Mouse (Mus musculus): ENCODE data around the gene Kif22.
"Not testable (repeated sequence)": the region's sequence is repeated elsewhere in the genome, so short reads cannot be mapped to it uniquely, and the experiment has no call there.

The Kif22 gene

DNA sequence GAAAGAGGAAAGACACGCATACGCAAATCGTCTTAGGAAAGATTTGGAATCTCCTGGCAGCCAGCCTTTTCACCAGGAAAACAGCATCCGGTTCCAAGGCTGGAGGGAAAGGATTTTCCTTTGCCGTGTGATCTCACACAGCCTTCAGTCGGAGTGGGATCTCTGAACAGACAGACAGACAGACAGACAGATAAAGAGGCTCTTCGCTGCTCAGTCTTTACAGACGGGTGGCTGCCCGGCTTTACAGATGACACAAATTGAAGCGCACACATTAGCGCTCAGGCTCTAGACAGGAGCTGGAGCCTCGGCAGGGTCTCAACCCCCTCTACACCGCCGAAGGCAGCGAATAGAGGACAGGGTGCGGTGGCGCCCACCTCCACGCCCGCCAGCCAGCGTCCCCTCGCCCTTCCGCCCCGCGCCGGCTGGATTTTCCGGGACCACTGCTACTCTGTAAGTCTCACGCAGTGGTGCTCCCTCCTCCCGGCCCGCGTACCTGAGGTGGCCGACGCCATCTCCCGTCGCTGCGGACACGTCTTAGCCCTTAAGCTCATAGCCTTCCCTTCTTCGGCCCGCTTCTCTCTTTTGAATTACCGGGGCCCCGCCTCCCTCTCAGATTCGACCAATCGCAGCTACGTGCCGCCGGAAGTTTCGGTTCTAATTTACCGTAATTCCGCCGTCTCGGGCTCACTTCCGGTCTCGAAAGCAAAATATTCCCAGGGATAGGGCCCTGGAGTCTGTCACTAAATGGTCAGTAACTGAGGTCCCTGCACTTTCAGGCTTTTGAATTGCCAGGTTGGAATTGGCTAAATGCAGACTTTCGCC lies at the start of gene Kif22:
Gene Kif22 (minus strand): TSS at position 621 of the 822 bp plus-strand sequence.
- peak; percentile 76 to 87 for DNase-seq

DNA sequence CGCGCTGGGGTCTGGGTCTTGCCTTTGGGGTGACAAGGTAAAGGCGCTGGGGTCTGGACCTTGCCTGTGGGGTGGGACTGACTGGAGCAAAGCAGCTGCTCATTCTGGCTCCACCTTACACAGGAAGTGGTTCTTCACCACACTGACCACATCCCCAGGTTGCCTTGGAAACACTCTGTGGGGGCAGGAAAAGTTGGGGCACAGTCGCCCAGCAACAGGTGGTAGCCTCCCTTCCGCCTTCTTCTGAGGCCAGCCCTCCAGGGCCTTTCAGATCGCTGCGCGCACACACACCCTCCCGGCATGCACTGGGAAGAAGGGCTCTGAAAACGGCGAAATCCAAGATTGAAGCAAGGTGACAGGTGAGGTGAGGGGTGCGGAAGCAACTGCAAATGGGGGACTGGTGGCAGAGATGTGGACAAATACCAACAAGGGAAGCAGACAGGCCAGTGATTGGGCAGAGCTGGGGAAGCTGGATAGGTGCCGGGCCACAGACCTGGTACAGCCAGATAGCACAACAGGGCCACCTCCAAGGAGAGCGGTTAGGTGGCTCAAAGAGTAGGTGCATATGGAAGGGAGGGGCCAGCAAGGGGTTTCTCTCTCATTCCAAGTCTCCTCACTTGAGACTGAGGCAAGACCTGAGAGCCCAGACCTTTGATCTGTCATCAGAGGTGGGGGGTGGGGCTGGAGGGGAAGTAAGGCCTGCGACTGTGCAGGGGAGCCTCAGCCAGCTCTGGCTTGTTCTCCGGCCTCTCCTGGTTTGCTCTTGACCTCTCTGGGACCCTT lies 49.0 kb upstream of the Kif22 start, which contains the start of gene AI467606:
Gene AI467606 (plus strand): TSS at position 246 of the 783 bp plus-strand sequence.
- peak; percentile 83 to 92 for DNase-seq

DNA sequence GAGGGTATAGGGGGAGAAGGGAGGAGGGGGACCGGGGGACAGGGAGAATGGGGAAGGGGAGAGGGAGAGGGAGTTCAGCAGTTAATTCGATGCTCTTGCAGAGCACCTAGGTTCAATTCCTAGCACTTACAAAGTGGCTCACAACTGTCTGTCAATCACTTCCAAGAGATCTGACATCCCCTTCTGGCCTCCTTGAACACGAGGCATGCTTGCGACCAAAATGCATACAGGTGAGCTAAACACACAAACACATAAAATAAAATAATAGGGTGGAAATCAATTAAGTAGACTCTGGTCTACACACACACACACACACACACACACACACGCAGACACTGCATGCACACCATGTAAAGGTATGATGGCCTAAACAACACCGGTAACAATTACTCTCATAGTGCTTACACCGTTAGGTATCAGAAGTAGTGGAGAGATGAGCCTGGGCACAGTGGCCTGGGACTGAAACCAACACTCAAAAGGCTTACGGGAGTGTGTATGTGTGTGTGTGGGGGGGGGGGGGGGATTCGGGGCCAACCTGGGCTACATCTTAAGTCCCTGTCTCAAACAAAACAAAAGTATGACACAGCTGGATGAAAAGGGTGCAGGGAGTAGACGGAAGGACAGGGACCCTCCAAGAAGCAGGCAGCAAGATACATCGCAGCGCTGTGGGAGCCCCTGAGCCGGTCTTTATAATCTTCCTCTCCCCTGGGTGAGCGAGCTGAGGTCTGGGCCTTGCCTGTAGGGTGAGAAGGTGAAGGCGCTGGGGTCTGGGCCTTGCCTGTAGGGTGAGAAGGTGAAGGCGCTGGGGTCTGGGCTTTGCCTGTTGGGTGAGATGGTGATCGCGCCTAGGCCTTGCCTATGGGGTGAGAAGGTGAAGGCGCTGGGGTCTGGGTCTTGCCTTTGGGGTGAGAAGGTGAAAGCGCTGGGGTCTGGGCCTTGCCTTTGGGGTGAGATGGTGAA lies 48.2 kb upstream of the Kif22 start:
- no peak for DNase-seq

DNA sequence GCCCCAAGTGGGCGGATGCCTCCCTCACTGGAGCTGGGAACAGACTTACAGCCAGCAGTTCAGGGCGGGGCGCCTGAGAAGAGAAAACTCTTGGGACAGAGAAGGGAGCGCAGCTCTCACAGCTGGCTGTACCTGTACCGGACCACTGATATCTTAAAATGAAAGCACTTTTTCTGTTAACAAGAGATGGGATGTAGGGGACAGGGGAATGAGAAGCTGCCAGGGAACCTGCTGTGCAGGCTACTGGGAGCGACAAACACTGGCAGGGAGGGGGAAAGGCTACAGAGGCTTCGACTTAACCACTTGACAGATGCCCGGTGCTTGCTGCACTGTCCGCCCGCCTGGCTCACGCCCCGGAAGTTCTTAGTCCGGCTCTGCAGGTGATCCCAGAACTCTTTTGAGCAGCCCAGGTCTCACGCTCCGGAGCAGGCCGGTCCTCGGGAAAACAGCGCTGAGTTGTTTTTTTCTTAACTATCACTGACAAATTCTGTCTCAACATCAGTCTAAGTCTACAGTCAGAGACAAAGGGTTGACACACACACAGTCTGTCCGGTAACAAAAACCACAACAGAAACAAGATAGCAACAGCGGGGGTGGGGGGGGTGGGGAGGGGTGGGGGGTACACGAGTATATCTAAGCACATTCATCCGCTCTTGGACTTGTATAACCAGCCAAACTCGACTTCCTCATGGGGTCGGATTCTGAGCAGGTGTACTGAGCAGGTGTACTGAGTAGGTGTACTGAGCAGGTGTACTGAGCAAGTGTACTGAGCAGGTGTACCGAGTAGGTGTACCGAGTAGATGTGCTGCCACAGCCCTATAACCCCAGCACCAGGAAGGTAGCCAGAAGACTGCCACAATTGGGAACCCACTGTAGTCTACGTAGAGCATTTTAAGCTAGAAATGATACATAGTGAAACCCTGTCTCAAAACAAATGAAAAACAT lies 46.9 kb upstream of the Kif22 start:
- peak; percentile 47 to 59 for DNase-seq

DNA sequence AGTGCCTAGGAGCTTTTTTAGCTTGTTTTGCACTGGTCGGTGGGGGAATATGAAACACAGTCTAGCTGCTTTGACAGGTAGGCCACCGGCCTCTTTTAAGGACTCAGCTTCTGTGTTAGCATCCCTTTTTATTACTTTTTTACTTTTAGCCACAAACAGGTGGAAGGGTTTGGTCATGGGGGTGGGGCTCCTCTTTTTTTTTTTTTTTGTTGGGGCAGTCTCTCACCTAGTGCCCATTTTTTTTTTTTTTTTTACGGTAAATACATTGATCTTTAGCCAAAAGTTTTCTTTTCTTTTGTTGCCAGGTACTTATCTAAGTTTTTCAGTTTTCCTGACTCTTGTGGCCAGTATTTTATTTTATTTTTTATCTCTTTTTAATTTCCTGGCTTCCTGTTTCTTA lies 45.8 kb upstream of the Kif22 start:
- DNase-seq: no peak

DNA sequence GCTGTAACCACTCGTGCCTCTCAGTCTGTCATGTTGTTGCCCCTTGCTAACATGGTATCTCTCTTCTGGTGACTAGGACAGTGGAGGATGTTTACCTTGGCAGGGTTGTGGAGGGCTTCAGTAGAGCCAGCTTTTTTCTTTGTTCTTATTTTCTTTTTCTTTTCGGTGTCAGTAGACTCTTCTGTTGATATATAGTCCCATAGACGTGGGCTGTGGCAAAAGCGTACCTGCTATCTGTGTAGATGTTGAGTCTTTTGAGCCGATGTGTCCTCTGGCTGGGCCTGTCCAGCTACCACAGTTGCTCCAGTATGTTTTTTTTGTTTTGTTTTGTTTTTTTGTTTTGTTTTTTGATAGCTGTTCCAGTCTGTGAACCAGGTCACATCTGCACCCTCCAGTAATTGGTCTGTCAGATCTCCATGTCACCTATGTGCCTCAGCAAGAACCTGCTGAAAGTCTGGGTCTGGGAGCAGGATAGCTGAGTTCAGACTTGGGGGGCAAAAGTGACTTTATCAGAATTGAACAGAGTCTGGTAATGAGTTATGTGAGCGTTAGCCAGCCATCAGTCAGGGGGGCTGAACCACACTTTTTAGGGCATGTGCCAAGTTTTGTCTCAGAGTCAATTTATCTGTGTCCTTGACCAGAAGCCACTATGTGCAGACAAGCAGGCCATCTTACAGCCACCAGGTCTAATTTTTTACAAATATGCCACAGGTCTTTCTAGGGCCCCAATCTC lies 45.2 kb upstream of the Kif22 start, which contains the start of gene Zg16:
Gene Zg16 (minus strand): TSS at position 51 of the 733 bp plus-strand sequence.
- DNase-seq: not testable (repeated sequence)

DNA sequence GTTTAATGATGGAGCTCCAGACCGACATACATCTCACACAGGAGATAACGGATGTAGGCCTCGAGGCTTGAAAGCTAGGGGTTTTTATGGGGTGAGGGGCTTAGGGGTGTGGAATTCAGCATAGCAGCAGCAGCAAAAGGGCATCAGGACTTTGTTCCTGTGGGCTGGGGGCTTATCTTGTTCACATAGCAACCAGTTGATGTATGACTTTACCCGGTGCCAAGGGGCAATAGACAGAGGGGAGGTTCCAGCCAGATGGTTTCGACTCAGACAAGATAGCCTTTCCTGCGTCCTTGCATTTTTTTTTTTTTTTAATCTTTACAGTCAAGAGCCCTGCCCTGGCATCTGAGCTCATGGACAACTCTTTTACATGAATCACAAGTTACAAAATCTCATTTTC lies 43.5 kb upstream of the Kif22 start:
- not testable (repeated sequence) for DNase-seq

DNA sequence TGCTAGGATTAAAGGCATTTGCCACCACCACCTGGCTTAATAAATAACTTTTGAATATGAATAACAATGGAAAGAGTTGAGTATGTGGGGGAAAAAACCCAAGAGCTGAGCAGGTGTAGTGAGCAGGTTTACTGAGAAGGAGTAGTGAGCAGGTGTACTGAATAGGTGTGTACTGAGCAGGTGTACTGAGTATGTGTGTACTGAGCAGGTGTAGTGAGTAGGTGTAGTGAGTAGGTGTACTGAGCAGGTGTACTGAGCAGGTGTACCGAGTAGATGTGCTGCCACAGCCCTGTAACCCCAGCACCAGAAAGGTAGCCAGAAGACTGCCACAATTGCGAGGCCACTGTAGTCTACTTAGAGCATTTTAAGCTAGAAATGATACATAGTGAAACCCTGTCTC lies 42.5 kb upstream of the Kif22 start:
- no peak for DNase-seq

DNA sequence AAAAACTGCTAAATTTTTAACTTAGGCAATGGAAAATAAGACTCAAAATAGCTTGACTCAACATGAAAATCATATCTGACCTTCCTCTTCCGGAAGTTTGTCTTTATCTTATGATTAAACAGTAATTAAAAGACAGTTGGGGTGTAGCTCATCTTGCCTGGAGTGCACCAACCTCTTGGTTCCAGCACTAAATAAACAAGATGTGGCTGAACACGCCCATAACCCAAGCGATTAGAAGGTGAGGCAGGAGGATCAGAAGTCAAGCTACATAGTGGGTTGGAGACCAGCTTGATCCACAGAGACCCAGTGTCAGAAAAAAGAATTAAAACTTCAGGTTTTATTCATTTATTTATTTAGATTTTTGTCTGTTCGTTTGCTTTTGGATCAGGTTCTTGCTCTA lies 41.4 kb upstream of the Kif22 start:
- DNase-seq: no peak

DNA sequence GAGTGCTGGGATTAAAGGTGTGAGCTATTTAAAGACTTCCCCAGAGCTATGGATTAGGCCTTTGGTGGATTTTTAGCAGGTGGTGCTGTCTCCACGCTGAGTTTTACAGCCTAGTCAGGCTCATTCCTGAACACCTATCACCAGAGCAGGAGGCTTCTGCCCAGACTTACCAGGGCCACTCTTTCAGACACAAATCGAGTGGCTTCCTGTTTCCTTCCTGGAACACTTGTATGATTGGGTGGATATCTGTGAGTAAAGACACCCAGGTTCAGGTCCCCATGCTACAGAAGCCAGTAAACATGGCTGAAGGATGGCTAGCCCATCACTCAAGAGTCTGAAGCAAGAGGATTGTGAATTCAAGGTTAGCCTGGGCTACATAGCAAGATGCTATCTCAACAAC lies 40.7 kb upstream of the Kif22 start:
- no peak for DNase-seq

DNA sequence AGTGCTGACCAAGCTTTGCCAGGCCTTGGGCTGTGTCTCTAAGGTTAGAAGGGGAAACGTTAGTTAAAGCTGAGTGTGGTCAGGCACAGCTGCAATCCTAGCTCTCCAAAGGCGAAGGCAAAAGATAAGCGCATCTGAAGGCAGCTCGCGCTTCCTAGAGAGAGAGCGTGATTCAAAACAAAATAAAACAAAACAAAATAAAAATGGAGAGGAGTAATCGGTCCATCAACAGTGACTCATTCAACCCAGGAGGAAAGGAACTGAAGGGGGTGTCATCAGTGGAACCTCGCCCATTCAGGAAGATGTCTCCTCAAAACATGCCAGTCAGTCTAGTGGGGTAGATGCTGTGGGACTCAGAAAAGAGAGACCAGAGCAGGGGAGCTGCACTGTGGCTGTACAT lies 40.0 kb upstream of the Kif22 start:
- no peak for DNase-seq

DNA sequence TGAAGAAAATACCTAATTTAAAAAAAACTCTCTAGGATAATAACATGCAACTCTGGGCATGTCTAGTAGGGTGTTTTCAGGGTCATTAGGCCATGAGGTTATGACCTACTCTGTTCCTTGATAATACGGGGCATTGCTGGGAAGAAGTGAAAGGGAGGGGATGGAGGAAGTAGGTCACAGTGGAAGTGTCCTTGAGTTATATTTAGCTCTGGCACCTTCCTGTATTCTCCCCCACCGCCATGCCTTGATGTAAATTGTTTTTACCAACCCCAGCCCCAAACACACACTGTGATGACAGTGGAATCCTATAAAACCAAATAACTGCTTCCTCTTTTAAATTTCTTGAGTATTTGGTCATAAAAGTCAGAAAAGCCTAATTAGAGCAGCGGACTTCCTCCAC lies 37.8 kb upstream of the Kif22 start:
- no peak for DNase-seq

DNA sequence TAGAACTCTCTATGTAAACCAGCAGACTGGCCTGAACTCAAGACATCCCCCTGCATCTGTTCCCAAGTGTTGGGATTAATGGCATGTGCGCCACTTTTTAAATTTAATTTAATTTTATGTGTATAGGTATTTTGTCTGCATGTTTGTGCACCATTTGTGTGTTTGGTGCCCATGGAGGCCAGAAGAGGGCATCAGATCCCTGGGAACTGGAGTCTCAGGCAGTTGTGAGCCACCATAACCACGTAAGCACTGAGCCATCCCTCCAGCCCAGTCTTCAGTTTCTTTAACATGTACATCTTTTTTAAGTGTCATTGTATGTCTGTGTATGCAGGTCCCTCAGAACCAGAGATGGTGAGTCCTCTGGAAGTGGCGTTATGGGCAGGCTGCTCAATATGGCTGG lies 35.4 kb upstream of the Kif22 start:
- no peak for DNase-seq

DNA sequence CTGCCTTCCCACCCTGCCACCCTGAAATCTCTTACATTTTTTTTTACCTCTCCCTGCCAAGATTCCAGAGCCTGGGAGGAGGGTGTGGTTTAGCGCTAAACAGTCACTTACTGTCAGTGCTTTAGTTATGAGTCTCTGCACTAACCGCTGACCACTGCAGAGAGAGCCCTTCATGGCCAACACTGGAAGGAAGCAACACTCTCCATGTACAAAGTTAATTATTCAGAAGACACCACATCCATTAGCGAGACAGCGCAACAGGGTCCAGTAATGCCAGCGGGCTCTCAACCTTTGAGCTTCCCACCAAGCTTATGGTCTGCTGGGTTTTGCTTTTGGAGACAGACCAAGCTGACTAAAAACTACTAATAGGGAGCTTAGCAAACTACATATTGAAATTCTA lies 33.9 kb upstream of the Kif22 start:
- DNase-seq: no peak

DNA sequence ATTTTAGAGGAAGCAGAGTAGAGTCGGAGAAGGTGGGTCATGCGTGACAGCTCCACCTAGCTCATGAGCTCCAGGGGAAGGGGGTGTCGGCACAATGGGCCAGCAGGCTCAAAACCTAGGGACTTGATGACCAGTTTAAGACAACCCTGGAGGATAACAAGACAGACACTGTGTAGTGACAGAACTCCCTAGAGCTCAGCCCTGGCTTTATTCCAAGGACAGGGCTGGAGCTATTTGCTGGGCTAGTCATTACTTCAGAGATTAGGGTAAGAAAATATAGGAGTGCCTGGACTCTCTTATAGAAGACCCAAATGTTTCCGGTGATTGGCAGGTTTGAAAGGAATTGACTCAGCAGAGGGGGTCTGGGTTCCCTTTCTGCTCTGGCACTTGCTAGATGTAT lies 30.9 kb upstream of the Kif22 start:
- DNase-seq: no peak

DNA sequence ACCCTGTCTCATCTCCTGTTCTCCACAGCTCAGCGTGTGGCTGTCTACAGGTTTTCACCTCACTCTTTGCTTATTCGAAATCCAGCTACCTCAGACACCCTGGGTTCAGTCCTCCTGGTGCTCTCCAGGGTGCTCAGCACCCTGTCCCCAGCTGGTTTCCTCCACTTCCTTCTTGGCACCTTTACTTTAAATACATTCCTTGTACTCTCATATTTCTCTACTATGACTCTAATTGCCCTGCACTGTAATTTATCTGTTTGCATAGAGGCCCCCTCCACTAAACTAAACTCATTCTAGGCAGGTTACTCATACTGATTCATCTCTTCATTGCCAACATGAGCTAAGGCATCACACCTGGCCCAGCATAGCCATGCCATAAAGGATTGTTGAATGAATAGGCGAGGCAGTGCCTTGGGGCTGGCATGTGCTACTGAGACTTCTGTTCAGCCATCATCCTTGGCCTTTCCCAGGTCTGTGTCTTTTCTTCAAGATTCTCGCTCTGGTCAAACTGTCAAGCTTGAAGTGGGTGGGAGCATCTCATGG lies 28.7 kb upstream of the Kif22 start:
- no peak for DNase-seq

DNA sequence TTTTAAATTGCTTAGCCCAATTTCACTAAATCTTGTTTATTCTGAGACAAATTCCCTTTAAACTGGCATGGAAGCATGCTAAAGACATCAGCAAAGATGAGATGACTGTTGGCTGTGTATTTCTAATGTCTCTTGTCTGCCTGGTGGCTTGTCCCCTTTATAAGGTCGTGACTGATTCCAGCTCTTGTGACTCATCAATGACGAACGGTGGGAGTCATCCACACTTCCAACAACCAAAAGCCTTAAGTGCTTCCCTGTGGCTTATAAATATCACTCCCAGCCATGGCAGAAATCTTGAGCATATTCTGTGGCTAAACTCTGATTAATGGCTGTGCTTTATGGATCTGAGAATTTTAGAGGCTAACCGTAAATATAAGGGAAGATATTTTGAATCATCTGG lies 24.0 kb upstream of the Kif22 start:
- DNase-seq: no peak

DNA sequence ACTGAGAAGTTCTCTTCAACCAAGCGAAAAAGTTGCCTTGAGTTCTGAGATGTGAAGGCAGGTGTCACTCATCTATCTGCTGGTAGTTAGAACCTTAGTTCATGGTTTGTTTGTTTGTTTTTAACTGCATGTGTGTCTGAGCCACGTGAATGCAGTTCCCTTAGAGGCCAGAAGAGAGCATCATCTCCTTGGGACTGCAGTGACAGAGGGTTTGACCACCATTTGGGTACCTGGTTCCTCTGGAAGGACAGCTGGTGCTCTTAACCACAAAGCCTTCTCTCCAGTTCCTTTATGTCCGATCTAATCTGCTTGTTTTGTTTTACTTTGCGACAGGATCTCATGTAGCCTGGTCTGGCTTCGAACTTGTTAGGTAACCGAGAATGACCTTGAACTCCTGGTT lies 23.3 kb upstream of the Kif22 start:
- no peak for DNase-seq

DNA sequence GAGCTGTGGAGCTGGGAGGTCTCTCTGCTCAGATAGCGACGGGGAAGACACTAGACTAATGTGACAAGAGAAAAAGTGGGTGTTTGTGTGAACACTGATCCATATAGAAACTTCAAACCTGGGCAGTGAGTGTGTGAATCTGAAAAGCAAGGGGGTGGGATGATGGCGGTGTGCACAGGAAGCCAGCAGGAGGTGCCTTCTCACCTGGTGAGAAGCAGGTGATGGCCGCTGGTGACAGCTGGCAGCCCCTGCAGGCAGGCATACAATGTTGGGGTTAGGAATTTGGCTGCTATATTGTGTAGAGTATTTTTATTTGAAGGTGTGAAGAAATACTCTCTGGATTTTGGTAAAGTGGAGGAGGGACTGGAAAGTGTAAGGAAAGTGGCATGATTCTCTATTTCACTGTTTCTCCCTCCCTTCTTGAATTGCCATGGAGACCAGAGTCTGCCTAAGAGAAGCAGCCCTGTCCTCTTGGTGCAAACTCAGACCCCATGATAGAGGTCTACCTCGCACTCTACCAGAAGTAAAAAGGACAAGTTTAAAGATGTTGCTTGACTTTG lies 12.8 kb upstream of the Kif22 start:
- no peak for DNase-seq

DNA sequence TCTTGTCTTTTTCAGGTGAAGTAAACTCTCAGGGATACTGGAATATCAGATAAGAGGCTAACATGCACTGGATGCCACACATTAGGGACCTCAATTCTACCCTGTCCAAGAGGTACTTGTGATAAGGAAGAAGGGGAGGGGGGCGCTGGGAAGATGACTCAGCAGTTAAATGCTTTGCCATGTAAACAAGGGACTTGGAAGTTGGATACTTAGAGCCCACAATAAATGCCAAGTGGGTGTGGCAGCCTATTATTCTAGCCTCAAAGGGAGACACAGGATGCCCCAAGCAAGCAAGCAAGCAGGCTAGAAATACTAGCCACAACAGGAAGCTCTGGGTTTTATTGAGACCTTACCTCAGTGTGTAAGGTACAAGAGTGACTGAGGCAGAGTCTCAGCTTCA lies 11.0 kb downstream of the Kif22 start:
- DNase-seq: no peak
